Mouse (Mus musculus) lung, adult 2 months (tissue): ENCODE results near the gene Trpv3. TPM values are rescaled to one million over a fixed set of nuclear protein-coding genes. Genes with fewer than 3 reads are reported as not detected.

Experiments used
- DNase-seq: peaks from one replicate; pipeline ENCODE4 v3.0.0; 2022
- H3K4me1 ChIP-seq: fragments of 200-500 bp; 2 replicates; pipeline ENCODE4 v1.6.1; 2011; ENCODE audit warnings: low read length; ENCODE audit not compliant: control insufficient read depth, insufficient read depth
- H3K4me3 ChIP-seq: fragments of 200-500 bp; replicated peaks from 2 replicates; pipeline ENCODE3; 2011; ENCODE audit warnings: low read depth, mild to moderate bottlenecking, control low read depth, low read length; ENCODE audit errors: extremely low read depth
- CTCF ChIP-seq: fragments of 200-500 bp; IDR thresholded peaks from 2 replicates; pipeline ENCODE4 v1.5.1; 2011; ENCODE audit warnings: mild to moderate bottlenecking, low read length, control low read depth; ENCODE audit not compliant: insufficient read depth
- POLR2A ChIP-seq: fragments of 200-500 bp; IDR thresholded peaks from 2 replicates; pipeline ENCODE4 v1.6.1; 2011; ENCODE audit warnings: low read depth, mild to moderate bottlenecking, control low read depth, low read length, borderline replicate concordance; ENCODE audit errors: extremely low read depth
- WGBS: fragments of 180-500 bp; shearing (Covaris S2); methylation state at CpG from one replicate; pipeline ENCODE4 v1.1.7; 2018; 5-methylcytosine and 5-hydroxymethylcytosine counted together
- polyA plus RNA-seq: library from polyadenylated mRNA; depleted of rRNA; stranded (reverse); fragments of >200 nt; gene quantifications from 2 replicates; pipeline ENCODE4 v1.2.3, GENCODE M21; 2012

Trpv3 gene
- polyA plus RNA-seq, 1 experiment = 0.49 TPM

GRCm38 (mm10) chr11:73242199-73242598 lies 25.0 kb upstream of the Trpv3 start:
- no peak for DNase-seq
- Histone ChIP-seq H3K4me1 (no peaks in the 10 kb centered on the region), H3K4me3 (no peak overlapping the region)
- 74% methylated on average over 6 of the region's 6 CpGs for WGBS
- TF ChIP-seq CTCF (no peak), POLR2A (no peak)

- DNase-seq = no peak
- Histone ChIP-seq H3K4me3 (no peak overlapping the region), H3K4me1 (no peaks in the 10 kb centered on the region)
- WGBS = 81% methylated on average over 4 of the region's 4 CpGs
- TF ChIP-seq CTCF (no peak), POLR2A (no peak)
These were observed 24.4 kb upstream of the Trpv3 start for GRCm38 (mm10) chr11:73242777-73243176.

GRCm38 (mm10) chr11:73257362-73257945 lies 9.7 kb upstream of the Trpv3 start:
- no peak overlapping the region for H3K4me3 ChIP-seq
- WGBS = 66% methylated on average over 4 of the region's 4 CpGs
- H3K4me1 ChIP-seq = no peaks in the 10 kb centered on the region
- DNase-seq = no peak
- TF ChIP-seq CTCF (no peak), POLR2A (no peak)

- no peaks in the 10 kb centered on the region for H3K4me1 ChIP-seq
- DNase-seq = no peak
- H3K4me3 ChIP-seq = no peak overlapping the region
- TF ChIP-seq POLR2A = no peak
- no peak for TF ChIP-seq CTCF
These were observed 8.5 kb upstream of the Trpv3 start for GRCm38 (mm10) chr11:73258664-73259063.

- 71% methylated on average over 3 of the region's 3 CpGs for WGBS
- Histone ChIP-seq H3K4me3 (no peak overlapping the region), H3K4me1 (no peaks in the 10 kb centered on the region)
- TF ChIP-seq POLR2A (no peak), CTCF (no peak)
- no peak for DNase-seq
These were observed 6.7 kb upstream of the Trpv3 start for GRCm38 (mm10) chr11:73260457-73260856.

- TF ChIP-seq POLR2A (no peak), CTCF (no peak)
- WGBS = 77% methylated on average over 1 of the region's 1 CpGs
- H3K4me1 ChIP-seq = no peaks in the 10 kb centered on the region
- H3K4me3 ChIP-seq = no peak overlapping the region
- DNase-seq = no peak
These were observed 5.8 kb upstream of the Trpv3 start for GRCm38 (mm10) chr11:73261385-73261784.

GRCm38 (mm10) chr11:73274821-73275220 lies 7.6 kb downstream of the Trpv3 start:
- DNase-seq = no peak
- Histone ChIP-seq H3K4me1 (no peaks in the 10 kb centered on the region), H3K4me3 (no peak overlapping the region)
- TF ChIP-seq CTCF = no peak
- 27% methylated on average over 2 of the region's 2 CpGs for WGBS

GRCm38 (mm10) chr11:73280710-73281109 lies 13.5 kb downstream of the Trpv3 start:
- peaks cover 4% of the 10 kb centered on the region; the same call in 1 of the 2 replicates for H3K4me1 ChIP-seq
- TF ChIP-seq POLR2A (no peak), CTCF (no peak)
- no peak for DNase-seq
- H3K4me3 ChIP-seq = no peak overlapping the region
- WGBS = 34% methylated on average over 5 of the region's 5 CpGs

GRCm38 (mm10) chr11:73281528-73282027 lies 14.4 kb downstream of the Trpv3 start:
- 4% methylated on average over 16 of the region's 16 CpGs for WGBS
- peaks cover 4% of the 10 kb centered on the region; the same call in 1 of the 2 replicates for H3K4me1 ChIP-seq
- TF ChIP-seq CTCF (peak; percentile 70), POLR2A (no peak)
- H3K4me3 ChIP-seq = peak overlapping the region; percentile 20
- DNase-seq = peak; percentile 46

- DNase-seq = peak; percentile 4
- 51% methylated on average over 9 of the region's 9 CpGs for WGBS
- H3K4me3 ChIP-seq = no peak overlapping the region
- H3K4me1 ChIP-seq = peaks cover 4% of the 10 kb centered on the region; the same call in 1 of the 2 replicates
- TF ChIP-seq POLR2A = no peak
- TF ChIP-seq CTCF = no peak
These were observed 16.2 kb downstream of the Trpv3 start for GRCm38 (mm10) chr11:73283369-73283768.
